Mouse (Mus musculus): ENCODE results near the gene Baat. TPM values are rescaled to one million over a fixed set of nuclear protein-coding genes. Genes with fewer than 3 reads are reported as not detected.
"Not testable (repeated sequence)": the region's sequence is repeated elsewhere in the genome, so short reads cannot be mapped to it uniquely, and the experiment has no call there.

Baat gene
- polyA plus RNA-seq, 1 experiment from 2014 or later, result not detected

DNA sequence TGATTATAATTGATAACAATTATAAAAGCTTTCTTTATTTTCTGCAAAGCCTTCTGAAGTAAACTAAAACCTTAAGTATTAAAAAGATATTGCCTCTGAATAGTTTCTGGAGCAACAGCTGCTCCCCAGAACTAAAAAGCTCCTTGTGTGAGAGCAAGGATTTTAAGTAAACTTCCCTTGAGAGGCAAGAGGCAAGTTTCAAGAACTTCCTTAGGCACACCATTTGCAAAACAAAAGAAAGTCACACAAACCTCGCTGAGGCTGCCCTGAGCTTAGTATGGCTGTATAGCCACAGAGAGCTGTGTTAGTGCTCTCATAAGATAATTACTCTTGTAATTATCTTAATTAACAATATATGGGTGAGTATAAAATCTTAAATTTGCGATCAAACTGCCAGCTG, 27.3 kb downstream of the Baat start:
- not testable (repeated sequence) for H3K36me3 ChIP-seq (replicated peaks); H3K4me2 ChIP-seq; H3K9ac ChIP-seq; ATAC-seq (replicated peaks); H3K4me3 ChIP-seq; H3K27me3 ChIP-seq (replicated peaks); H3K4me1 ChIP-seq; H3K9me3 ChIP-seq; H3K27ac ChIP-seq
- 13% methylated on average over 2 of the region's 2 CpGs for WGBS

DNA sequence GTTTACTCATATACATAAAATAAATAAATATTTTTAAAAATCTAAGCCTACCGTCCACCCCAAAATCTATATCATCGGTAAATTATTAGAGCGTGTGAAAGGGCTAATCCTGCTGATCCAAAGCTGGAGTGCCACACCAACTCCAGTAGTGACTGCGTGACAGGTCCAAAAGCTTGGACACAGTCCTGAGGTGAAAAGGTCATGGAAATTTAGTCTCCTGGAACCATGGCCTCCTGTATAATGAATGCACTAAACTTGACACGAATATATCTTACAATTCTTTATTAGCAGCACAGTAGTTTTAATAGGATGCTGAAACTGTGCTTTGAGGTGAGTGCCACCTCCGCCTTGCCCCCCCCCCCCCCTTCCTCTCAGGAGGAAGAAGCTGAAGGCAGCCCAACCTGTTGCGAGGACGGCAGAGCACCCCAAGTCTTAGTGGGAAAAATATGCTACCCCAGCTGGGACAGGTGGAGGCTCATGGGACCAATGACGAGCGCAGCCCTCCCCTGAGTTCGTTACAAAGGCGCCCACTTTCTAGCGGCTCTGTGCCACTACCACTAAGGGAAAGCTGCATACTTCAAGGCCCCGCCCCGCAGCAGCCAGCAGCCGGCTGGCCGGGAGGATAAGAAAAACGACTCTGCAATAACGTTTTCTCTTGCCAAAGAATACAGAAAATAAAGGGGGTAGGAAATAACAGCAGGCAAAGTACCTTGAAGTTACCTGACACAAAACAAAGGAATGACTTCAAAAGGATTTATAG, 28.1 kb downstream of the Baat start:
- no peak overlapping the region for H3K27ac ChIP-seq
- H3K4me1 ChIP-seq, result peaks cover 7% of the 10 kb centered on the region; the same call in 1 of the 2 replicates
- no peaks in the 10 kb centered on the region for H3K9me3 ChIP-seq
- peak overlapping the region; percentile 48 for H3K4me2 ChIP-seq
- H3K36me3 ChIP-seq (replicated peaks), result no peaks in the 10 kb centered on the region
- H3K4me3 ChIP-seq, result peak overlapping the region; percentile 18; the same call in 1 of the 2 replicates
- no peak overlapping the region for H3K9ac ChIP-seq
- WGBS, result 16% methylated on average over 19 of the region's 19 CpGs
- ATAC-seq (replicated peaks), result peak; percentile 60; the same call in 1 of the 2 replicates
- no peaks in the 10 kb centered on the region for H3K27me3 ChIP-seq (replicated peaks)

DNA sequence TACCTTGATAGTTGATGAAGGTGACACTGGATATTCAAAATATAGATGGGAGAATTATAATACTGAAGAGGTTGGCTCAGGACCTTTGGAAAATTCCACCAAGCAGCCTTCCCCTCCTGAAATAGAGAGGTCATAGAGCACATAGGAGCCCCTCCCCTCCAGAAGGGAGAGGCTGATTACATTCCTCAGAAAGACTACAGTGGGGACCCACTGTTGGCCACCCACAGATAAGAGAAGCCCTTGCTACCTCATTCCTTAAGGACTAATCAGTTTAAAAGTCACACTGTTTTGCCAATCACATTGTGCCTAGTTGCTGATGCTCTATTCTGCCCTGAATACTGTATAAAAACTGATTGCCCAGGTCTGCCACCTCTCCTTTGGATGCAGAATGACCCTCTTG, 31.8 kb downstream of the Baat start:
- Histone ChIP-seq H3K9me3 (no peaks in the 10 kb centered on the region), H3K36me3 (replicated peaks) (no peaks in the 10 kb centered on the region), H3K4me2 (no peak overlapping the region), H3K9ac (no peak overlapping the region), H3K4me1 (0 out of 2 replicates have a peak, but pooled peaks cover 4% of the 10 kb centered on the region), H3K4me3 (no peak overlapping the region), H3K27ac (no peak overlapping the region), H3K27me3 (replicated peaks) (no peaks in the 10 kb centered on the region)
- no peak for ATAC-seq (replicated peaks)

DNA sequence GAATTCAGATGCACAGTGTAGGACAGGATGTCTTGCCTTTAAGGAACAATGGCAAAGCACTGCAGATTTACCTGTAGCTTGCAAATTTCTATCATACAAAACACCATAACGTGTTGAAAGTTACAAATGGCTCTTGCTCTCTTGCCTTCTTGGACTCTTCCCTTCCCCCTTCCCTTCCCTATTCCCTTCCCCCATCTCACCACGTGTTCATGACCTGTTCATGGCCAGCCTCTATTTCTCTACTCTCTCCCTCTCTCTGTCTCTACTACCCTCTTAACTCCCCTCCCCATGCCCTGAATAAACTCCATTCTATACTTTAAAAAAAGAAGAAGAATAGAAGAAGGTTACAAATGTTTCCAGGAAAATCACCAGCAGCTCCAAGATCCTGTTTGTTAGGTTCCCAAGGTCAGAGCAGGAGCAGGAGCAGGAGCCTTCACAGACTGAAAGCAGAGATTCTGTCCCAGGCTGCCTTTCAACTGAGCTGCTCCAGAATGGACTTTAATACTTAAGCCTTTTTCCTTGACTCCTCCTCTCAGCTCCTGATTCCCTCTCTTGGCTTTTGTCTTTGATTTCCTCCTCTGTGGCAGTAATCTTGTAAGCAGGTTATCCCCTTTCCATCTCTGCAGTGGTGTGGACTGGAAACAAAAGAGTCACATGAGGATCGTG, 32.8 kb downstream of the Baat start, which contains the start of gene Acnat1:
Acnat1 (minus strand) TSS at position 478 of the 666 bp plus-strand sequence.
- Histone ChIP-seq H3K9me3 (no peaks in the 10 kb centered on the region), H3K4me1 (0 out of 2 replicates have a peak, but pooled peaks cover 4% of the 10 kb centered on the region), H3K9ac (no peak within 1 kb of the TSS), H3K4me2 (no peak within 1 kb of the TSS), H3K27ac (no peak within 1 kb of the TSS), H3K27me3 (replicated peaks) (no peaks in the 10 kb centered on the region), H3K4me3 (no peak within 1 kb of the TSS), H3K36me3 (replicated peaks) (no peaks in the 10 kb centered on the region)
- WGBS, result 31% methylated on average over 3 of the region's 3 CpGs
- ATAC-seq (replicated peaks), result no peak

DNA sequence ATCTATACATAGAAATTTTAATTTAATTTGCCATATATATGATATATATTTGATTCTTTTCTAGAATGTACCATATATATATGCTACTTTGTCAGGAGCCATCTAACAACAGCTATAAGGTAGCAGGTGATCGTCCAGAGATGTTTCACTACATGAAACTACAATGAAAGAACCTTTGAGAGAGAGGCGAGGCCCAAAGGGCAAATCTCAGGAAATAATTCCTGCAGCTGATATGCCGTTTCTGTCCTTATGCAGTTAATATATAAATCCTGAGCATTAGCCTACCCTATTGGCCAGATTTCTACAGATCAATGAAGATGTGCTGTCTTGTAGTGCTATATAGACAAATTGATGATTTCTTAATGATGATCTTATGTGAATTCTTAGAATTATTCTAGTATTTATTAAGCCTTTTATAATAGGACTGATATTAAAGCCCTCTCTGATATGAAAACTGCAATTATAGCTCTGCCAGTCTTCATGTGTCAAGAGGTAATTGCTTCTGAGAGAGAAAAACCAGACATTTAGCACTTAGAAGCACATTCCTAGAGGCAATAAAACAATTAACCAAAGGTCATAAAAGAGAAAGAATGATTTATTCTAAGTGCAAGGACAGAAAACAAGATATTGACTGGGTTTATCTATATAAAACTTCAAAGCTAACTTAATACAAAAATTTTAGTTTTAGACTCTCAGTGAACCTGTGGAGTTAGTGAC, 36.8 kb downstream of the Baat start:
- ATAC-seq (replicated peaks), result no peak
- Histone ChIP-seq H3K9me3 (no peaks in the 10 kb centered on the region), H3K4me2 (no peak overlapping the region), H3K4me1 (no peaks in the 10 kb centered on the region), H3K36me3 (replicated peaks) (no peaks in the 10 kb centered on the region), H3K4me3 (no peak overlapping the region), H3K27me3 (replicated peaks) (no peaks in the 10 kb centered on the region), H3K27ac (no peak overlapping the region), H3K9ac (no peak overlapping the region)
- 85% methylated on average over 3 of the region's 3 CpGs for WGBS

DNA sequence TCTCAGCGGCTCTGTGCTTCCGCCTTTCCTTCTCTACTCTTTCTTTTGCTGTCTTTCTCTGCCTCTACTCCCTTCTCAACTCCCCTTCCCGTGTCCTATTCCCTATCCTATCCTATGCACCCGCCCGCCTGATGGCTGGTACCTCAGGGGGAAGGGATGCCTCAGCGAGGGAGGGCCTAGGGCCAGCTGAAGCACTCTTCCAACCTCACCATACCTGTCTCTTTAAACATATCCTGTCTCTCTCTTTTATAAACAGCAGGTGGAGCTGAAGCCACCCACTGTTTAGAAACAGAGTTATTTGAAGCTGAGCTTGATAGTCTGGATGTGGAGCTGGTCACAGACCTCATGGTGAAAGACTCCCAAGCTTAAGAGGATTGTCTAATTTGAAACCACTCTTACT, 39.0 kb downstream of the Baat start:
- no peaks in the 10 kb centered on the region for H3K4me1 ChIP-seq
- no peaks in the 10 kb centered on the region for H3K9me3 ChIP-seq
- 95% methylated on average over 6 of the region's 6 CpGs for WGBS
- no peak overlapping the region for H3K4me2 ChIP-seq
- no peak overlapping the region for H3K9ac ChIP-seq
- no peak overlapping the region for H3K4me3 ChIP-seq
- ATAC-seq (replicated peaks), result no peak
- no peak overlapping the region for H3K27ac ChIP-seq
- H3K27me3 ChIP-seq (replicated peaks), result no peaks in the 10 kb centered on the region
- H3K36me3 ChIP-seq (replicated peaks), result no peaks in the 10 kb centered on the region

DNA sequence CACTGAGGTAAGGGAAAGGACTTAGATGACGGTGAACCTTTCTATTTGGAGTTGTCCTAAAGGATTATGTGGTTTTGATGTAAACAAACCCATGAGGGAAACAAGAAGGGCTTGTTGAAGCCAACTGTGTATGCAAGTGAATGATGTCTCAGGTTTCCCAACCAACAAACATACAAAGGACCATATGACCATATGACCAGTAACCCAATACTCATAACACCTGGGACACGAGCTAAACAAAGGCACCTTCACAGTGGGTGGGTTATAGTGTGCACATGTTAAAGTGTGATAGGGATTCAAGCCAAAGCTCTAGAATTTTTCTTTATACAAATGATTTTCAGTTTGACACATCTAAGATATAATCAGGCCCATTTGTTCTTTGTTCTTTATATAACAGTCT, 50.2 kb downstream of the Baat start:
- no peak overlapping the region for H3K9ac ChIP-seq
- 84% methylated on average over 2 of the region's 2 CpGs for WGBS
- no peaks in the 10 kb centered on the region for H3K27me3 ChIP-seq (replicated peaks)
- H3K4me1 ChIP-seq, result no peaks in the 10 kb centered on the region
- no peak overlapping the region for H3K27ac ChIP-seq
- no peak overlapping the region for H3K4me2 ChIP-seq
- no peaks in the 10 kb centered on the region for H3K36me3 ChIP-seq (replicated peaks)
- ATAC-seq (replicated peaks), result no peak
- no peak overlapping the region for H3K4me3 ChIP-seq
- H3K9me3 ChIP-seq, result no peaks in the 10 kb centered on the region

DNA sequence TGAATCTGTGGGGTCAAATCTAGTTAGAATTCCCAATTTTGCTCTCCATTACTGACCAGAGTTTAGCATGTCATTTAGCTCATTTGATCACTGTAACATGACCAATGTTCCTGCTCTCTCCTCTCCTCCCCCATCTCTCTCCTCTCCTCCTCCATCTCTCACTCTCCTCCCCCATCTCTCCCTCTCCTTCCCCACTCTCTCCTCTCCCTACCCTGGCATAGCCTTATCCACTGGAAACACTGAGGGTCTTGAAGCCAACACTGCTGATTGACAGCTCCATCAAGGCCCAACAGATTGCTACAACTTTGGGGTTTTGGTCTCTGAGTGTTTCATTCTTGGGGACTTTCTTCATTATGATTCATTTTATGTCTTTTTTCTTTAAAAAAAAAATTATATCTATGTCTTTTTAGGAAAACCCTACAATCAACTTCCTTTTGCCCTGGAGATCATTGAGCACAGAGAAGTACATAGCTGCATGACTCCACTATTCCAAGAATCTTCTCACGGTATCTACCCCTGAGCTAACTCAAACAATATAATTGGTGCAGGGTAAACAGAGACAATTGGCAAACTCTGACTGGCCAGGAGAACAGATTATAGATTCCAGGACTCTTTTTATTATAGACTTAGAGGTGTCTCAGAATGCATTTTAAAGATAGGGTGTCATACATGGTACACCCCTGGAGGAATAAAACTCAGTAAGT, 54.4 kb downstream of the Baat start:
- H3K4me2 ChIP-seq, result no peak overlapping the region
- no peak overlapping the region for H3K4me3 ChIP-seq
- WGBS, result 78% methylated on average over 1 of the region's 1 CpGs
- no peaks in the 10 kb centered on the region for H3K9me3 ChIP-seq
- no peaks in the 10 kb centered on the region for H3K27me3 ChIP-seq (replicated peaks)
- no peaks in the 10 kb centered on the region for H3K36me3 ChIP-seq (replicated peaks)
- H3K4me1 ChIP-seq, result no peaks in the 10 kb centered on the region
- no peak for ATAC-seq (replicated peaks)
- no peak overlapping the region for H3K9ac ChIP-seq
- H3K27ac ChIP-seq, result no peak overlapping the region

DNA sequence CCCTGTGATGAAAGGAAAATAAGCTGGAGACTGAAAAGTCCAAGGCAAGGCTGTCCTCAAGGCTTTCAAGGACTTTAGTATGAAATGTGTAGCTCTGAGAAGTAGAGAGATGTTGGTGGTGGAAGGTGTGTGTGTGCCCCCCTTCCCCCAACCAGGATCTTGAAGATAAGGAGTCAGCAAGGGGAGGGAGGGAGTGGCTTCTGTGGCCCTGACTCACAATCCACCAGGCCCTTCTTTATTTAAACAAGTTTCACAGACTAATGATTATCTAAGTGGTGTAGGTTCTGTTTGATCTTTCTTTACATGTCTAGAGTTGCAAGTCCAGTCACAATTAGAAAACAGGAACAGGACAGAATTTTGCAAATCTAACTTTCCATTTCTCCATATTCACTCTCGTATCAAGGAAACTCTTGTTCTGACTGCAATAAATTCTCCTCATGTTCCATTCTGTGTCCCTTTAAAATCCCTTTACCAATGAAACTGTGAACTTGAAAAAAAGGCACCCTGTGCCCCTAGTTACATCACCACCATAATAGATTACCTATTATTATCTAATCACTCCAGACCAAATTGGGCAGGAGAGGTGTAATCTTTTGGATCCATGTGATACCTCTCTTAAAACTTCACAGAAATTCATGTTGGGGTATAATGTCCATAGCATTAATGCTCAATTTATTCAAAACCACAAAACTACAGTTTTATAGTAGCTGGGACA, 55.1 kb downstream of the Baat start:
- not testable (repeated sequence) for H3K27me3 ChIP-seq (replicated peaks); ATAC-seq (replicated peaks); H3K9me3 ChIP-seq; H3K27ac ChIP-seq; H3K36me3 ChIP-seq (replicated peaks); H3K4me2 ChIP-seq; H3K4me3 ChIP-seq; H3K9ac ChIP-seq; H3K4me1 ChIP-seq
- WGBS, result 89% methylated on average over 1 of the region's 1 CpGs
